Mouse (Mus musculus) layer of hippocampus, postnatal 14 days (tissue): ENCODE data around the gene Ubtd2. TPM values are rescaled to one million over a fixed set of nuclear protein-coding genes. Genes with fewer than 3 reads are reported as not detected.

Experiments used
- DNase-seq, 2 experiments: peaks; one replicate each; pipeline ENCODE4 v3.0.0; 2021 to 2022; ENCODE audit warnings: low spot score in 2 of 2, mixed read lengths in 1 of 2
- total RNA-seq, 2 experiments: library from RNA; stranded (reverse); gene quantifications; 2 replicates each; pipeline ENCODE4 v1.2.3; 2021

Ubtd2 gene
- total RNA-seq, 2 experiments from 2014 or later, result 39.2 to 43.4 TPM

DNA sequence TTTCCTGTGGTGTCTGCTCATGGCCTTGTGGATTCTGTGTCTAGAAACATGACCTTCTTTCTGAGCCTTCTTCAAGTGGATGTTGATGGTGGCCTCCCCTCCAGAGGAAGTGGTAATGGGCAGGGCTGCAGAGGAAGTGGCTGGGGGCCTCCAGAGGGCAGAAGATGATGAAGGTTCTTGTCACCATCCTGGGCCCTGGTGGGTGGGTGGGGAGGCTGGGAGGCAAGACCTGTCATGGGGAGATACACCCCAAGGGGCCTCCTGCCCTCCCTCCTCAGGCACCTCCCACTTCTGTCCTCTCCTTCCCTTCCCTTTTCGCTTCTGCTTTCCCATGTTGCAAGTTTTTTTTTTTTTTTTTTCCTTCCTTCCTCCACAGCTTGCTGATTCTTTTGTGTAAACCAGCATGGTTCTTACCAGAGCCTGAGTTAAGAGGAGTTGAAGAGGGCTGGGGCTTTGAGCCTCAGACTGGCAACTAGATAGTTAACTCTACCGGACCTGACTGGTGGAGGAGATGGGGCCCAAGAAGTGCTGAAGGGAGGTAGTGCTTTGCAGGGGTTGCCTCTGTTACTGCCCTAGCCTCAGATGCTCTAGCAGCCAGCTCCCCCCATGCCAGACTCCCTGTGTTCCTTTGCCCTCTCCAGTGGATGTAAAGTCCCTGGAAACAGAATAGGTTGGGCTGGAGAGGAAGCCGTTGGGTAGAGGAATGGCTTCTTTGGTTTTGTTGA lies 87.7 kb downstream of the Ubtd2 start:
- no peak for DNase-seq

GRCm38 (mm10) chr11:32544041-32544440 lies 88.9 kb downstream of the Ubtd2 start:
- no peak for DNase-seq

DNA sequence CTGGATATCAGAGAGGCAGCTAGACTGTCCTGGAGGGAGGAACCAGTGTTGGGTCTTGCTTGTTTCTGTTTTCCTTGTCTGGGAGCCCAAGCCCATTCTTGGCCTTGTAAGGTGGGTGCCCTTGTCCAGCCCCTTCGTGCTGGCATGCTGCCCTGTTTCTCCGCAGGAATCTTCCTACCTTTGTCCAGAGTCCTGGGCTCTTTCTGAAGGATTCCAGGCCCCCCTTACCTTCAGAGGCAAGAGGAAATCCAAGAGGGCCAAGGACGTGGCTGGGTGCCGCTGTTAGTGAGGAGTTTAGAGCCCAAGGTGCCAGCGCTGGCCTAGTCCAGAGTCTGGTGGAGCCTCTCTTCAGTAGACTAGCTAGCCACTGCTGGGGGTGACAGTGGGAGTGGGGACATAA lies 89.3 kb downstream of the Ubtd2 start:
- DNase-seq, result no peak

DNA sequence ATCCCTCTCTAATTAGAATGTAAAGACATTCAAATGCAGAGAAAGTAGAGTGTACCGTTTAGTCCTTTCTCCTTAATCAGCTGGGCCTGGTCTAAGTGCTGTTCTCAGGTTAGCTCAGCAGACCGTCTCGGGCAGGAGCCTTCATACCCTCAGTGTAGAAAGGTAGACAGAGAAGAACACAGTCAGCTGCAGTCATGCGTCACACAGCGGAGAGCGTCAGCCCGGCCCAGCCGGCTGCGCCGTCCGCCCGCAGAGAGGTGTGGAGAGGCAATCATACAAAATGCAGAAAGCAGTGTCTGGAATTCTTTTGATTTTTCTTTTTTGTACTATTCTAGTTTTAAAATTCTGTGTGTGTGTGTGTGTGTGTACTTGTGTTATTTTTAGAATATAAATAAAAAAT lies 90.4 kb downstream of the Ubtd2 start:
- DNase-seq, result no peak

- peak in 1 of 2 experiments; percentile 62 for DNase-seq
These were observed 91.3 kb downstream of the Ubtd2 start for GRCm38 (mm10) chr11:32546483-32546882.

GRCm38 (mm10) chr11:32547391-32547947 lies 92.3 kb downstream of the Ubtd2 start:
- no peak for DNase-seq

- no peak for DNase-seq
These were observed 93.1 kb downstream of the Ubtd2 start for GRCm38 (mm10) chr11:32548240-32548639.

- no peak for DNase-seq
These were observed 94.1 kb downstream of the Ubtd2 start for GRCm38 (mm10) chr11:32549236-32549635.

DNA sequence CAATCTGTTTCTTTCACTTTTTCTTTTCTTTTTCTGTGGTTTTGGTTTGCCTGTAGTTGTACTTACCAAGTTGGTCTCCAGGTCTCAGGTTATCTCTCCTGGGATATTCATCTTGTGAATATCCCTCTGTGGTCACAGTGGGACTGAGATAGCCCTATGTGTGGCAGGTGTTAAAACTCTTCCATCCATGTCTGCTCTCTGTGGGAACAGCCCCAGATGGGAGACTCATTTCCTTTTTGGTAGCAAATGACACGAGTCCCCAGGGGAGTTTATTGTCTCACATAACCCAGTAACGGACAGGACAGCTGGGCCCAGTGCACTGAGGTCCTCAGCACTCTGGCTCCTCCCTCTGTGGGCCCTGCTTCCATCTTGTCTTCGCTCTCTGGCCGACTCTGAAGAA lies 94.9 kb downstream of the Ubtd2 start:
- DNase-seq, result no peak

DNA sequence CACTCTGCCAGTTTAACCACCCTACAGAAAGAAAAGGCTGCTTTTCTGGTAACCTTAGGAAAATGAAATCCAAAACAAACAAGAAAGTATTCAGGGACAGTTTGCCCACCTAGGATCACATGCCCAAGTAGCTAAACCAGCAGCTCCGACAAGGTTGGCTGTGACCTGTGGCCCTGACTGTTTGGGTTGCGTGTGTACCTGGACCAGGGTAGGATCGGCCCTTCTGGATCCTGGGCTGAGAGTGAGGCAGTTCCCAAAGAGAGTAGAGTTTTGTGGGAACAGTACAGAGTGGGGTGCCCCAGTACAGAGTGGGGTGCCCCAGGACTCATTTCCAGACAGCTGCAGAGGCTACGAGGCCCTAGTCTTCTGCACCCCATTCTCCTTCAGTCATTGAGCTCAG lies 95.9 kb downstream of the Ubtd2 start:
- no peak for DNase-seq

- peak in 1 of 2 experiments; percentile 36 for DNase-seq
These were observed 96.6 kb downstream of the Ubtd2 start for GRCm38 (mm10) chr11:32551579-32552297.

- DNase-seq, result no peak
These were observed 97.4 kb downstream of the Ubtd2 start for GRCm38 (mm10) chr11:32552401-32553090.

GRCm38 (mm10) chr11:32553311-32554140 lies 98.4 kb downstream of the Ubtd2 start:
- no peak for DNase-seq

DNA sequence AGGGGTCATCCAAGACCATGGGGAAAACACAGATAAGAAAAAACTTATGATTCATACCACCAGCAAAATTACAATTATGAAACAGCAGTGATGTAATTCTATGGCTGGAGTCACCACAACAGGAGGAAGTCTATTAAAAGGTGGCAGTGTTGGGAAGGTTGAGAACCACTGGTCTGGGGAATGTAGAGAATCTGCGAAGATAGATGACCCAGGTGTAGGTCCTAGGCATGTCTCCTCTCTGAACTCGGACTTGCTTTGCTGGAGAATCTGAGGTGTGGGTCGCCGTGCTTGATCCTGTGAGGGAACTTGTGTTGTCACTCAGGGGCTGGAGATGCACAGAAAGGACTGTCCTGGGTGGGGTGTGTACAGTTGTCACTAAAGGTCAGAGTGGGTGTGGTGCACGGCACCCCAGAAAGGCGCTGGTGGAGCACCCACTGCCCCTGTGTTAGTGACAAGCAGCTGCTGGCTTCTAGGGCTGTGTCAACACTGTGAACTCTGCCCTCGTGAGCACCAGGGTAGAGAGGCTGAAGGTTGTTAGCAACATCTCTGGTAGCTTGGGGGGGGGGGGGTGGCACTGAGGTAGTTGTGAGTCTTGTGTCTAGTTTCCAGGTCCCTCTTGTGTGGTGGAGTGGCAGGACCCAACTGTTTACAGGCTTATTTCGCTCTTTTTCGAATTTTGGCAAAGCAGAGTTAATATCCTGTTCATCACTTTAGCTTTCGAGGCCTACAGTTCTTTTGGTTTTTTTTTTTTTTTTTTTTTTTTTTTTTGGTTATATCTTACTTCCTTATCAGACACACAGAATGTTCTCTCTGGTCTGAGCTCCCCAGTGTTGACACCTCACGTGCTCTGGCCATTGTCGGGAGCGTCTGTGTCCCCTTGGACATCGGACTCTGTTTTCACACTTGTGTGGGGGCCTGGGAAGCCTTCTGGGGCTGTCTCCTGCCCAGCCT lies 99.2 kb downstream of the Ubtd2 start:
- no peak for DNase-seq

DNA sequence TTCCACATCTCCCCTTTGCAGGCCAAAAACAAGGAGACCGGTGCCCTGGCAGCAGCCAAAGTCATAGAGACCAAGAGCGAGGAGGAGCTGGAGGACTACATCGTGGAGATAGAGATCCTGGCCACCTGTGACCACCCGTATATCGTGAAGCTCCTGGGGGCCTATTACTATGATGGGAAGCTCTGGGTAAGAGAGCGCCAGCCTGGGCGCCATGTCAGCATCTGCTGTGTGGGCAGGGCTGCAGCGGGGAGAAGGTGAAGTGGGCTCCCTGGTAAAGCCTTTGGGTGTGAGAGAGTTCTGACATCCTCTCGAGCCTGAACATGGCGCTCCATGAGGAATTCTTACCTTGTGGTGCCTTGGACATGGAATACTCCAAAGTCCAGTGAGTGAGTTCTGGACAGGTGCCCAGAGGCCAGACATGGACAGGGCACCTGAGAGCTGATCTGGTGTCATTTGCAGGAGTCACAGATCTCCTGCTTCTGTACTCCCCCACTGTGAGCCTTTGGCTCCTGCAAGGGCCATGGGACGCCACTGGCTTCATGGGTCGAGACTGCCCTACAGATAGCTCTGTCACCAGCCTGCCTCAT lies 100.0 kb downstream of the Ubtd2 start:
- DNase-seq, result no peak

DNA sequence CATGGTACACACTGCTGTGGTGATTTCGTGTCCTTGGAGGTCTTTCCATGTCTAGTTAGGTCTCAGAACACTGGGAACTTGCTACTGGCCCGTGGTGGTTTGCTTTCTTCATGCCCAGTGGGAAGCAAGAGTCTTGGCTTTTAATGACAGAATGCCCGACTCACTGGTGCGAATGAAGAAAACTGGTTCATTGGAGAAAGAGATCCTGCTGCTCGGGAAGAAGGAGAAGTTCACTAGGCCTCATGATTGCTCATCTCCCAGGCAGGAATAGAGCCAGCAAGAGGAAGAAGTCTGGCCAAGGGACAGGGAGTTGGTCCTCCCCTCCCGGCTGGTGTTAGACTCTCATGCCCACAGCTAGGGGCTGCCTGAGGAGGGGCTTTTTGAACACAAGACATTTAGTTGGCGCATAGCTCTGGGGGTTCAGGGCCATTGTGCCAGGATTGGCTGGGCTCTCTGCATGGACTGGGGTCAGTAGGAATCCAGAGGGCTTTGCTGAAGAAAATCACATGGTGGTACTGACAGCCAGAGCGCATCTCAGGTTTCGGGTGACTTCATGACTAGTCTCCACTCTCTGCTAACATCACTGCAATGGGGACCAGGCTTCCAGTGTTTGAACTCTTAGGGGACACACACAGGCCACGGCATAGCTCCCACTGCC lies 101.3 kb downstream of the Ubtd2 start:
- DNase-seq, result no peak

- no peak for DNase-seq
These were observed 102.9 kb downstream of the Ubtd2 start for GRCm38 (mm10) chr11:32558026-32558425.

GRCm38 (mm10) chr11:32558677-32559076 lies 103.5 kb downstream of the Ubtd2 start:
- DNase-seq, result no peak
